Mouse (Mus musculus) small intestine, adult 2 months (tissue): ENCODE data around the gene Ap1m2.

Experiments used
- CTCF ChIP-seq: fragments of 200-500 bp; IDR thresholded peaks from 2 replicates; pipeline ENCODE4 v1.5.1; 2012; ENCODE audit warnings: low read depth, mild to moderate bottlenecking, control low read depth, inconsistent platforms, low read length, moderate library complexity, mixed read lengths; ENCODE audit not compliant: insufficient replicate concordance, insufficient read length; ENCODE audit errors: extremely low read depth
- POLR2A ChIP-seq: fragments of 200-500 bp; IDR thresholded peaks from 2 replicates; pipeline ENCODE4 v1.6.1; 2012; ENCODE audit warnings: low read depth, mild to moderate bottlenecking, control low read depth, inconsistent platforms, low read length, moderate library complexity

GRCm38 (mm10) chr9:21337652-21338051, 25.5 kb upstream of the Ap1m2 start:
- TF ChIP-seq POLR2A: no peak
- no peak for TF ChIP-seq CTCF
